Mouse (Mus musculus) adrenal gland, postnatal 25 days (tissue): ENCODE measurements around the gene Arvcf. TPM values are rescaled to one million over a fixed set of nuclear protein-coding genes. Genes with fewer than 3 reads are reported as not detected.

Source experiments
- DNase-seq: peaks from one replicate; pipeline ENCODE4 v3.0.0; 2021; ENCODE audit warnings: mixed read lengths
- total RNA-seq: library from RNA; stranded (reverse); gene quantifications from 2 replicates; pipeline ENCODE4 v1.2.3, GENCODE M21; 2021

Arvcf gene
- total RNA-seq, 1 experiment from 2014 or later: 48.1 TPM

DNA sequence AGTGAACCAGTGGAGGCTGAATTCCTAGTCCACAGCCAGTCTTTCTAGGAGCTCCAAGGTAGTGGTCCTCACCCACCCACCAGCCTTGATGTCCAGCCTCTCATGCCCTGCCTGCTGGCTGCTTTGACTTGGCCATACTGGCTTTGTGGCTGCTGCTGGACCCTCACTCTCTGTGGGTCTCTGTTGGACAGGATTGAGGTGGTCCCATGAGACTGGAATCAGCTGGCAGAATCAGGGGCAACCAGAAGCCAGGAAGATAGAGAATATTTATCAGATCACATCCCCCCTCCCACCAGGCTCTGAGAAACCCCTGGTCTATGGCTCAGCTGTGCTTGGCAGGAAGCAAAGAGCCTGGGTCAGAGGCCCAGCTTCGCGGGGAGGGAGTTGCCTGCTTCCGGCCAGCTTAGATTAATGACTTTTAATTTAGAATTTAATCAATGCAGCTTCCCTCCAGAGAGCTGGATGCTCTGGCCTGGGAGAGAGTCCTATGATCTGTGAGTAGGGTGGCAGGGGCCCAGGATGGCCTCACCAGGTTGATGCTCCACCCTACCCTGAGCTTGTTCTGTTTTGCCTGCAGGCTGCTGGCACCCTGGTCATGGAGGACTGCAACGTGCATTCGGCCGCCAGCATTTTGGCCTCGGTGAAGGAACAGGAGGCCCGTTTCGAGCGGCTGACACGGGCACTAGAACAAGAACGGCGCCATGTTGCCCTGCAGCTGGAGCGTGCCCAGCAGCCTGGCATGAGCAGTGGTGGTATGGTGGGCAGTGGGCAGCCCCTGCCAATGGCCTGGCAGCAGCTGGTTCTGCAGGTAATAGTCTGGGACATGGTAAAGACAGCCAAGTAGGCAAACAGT is 40.8 kb downstream of the Arvcf start:
- no peak for DNase-seq

DNA sequence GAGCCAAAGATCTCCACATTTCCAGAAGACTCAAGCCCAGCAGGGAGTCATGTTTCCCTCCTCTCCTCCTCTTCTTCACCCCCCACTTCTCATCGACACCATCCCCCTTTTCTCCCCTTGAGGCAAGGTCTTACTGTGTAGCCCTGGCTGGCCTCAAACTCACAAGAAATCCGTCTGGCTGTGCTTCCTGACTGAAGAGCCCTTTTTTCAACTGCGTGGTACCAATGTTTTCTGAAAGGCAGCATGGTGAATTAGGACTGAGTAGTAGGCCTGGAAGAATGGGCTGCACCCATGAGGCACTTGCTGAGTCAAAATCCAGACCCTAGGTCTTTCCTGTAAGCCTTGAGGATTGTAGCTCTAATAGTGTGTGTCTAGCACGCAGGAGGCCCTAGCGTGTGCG is 42.4 kb downstream of the Arvcf start:
- no peak for DNase-seq

DNA sequence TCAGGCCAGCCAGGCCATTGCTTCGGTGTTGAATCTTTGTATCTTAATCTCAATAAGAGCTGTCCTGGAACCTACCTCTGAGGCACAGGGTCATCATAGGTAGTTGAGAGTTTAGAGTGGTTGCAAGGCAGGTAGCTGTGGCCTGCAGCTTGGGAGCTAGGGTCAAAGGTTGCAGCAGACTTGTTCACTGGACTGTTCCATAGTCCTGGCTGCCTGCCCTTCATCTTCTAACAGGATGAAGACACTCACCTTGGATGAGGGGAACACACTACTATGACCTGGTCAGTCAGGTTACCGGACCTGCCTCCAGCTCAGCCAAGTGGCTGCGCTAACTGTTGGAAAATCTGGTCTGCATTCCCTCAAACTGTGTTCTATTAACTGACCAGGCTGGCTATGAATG is 43.1 kb downstream of the Arvcf start:
- DNase-seq: no peak

DNA sequence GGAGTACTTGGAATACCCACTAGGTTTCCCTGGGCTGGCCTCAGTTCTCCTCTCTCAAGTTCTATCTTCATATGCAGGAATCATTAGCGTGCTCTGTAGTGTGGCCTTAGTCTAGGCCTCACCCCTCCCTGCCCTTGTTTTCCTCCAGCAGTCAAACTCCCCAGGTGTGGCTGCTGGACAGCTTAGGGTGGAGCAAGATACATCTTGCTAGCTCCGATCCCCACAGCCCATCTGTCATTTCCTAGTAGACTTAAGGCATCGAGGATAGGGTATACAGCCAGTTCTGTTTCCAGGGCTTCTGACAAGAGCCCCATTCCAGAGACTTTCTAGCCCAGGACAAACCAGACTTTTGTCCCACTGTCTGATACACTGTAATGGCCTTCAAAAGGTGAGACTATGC is 43.7 kb downstream of the Arvcf start:
- DNase-seq: no peak

DNA sequence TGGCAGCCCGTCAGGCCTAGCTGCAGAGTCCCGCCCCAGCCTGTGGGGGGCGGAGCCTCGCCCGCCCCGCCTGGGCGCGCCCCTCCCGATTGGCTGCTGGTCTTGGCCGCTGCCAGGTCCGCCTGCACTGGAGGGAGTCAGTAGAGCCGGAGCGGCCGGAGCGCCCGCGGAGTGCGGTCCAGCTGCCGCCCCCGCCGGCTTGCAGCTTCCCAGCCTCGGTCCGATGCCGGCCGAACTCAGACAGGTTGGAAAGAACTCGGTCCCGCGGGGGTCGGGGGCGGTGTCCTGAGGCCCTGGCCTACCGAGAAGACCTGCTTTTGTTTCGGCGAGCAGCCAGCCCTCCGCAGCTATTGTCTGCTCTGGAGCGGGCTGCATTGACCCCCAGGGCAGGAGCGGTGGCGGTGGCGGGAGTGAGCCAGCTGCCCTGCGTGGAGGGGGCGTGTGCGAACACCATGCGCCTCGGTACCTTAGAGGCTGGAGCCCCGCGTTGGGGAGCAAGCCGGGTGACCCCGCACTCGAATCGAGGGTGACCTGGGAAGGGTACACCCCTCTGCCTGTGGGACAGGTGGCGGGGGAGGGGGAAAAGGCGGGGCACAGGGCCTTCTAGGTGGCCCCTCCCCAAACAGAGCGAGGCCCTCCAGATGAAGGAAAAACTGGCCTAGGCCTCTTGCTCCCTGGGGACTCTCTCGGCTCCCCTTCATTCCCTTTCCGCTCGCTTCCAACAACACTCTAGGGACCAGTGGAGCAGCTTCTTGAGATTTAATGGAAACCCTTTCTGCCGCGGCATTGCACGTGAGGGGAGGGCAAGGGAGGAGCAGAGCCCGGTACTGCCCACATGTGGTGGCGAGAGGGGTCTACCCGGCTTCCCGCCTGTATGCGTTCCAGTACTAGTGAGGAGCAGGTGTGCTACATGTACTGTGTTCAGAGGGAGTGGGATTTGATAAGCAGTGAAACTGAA is 44.8 kb downstream of the Arvcf start:
- peak; percentile 93 for DNase-seq

DNA sequence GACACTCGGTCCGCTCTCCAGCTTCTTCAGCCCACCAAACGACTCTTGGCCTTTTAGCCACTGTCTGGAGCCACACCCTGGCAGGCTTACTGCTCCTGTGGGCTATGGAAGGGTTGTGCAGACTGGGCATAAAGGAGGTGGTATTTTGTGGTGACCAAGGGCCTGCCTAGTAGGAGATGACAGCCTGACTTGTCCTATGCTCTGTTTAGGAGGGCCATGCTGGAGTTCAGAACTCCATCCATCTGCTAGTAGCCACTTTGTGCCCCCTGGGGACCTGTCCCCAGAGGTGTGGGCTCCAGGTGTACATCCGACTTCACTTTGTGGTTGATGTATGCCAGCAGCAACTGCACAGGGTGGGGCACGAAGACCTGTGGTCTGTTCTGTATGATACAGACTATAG is 45.6 kb downstream of the Arvcf start:
- no peak for DNase-seq

DNA sequence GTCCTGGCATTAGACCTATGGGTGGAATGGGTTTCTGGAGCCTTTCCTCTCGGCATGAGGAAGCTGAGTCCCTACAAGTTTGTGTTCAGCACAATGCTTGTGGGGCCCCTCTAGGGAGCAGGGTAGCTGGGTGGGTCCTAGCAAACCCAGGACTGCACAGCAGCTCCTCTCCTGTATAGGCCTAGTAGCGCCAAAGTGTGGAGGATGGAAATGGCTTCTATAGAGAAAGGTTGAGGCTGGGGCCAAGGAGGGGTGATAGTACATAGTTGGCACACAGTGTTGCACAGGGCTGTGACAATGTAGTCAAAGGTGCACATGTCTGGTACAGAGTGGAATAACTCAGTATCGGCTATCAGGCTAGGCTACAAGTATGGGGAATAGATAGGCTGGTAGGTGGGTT is 46.1 kb downstream of the Arvcf start:
- DNase-seq: no peak

DNA sequence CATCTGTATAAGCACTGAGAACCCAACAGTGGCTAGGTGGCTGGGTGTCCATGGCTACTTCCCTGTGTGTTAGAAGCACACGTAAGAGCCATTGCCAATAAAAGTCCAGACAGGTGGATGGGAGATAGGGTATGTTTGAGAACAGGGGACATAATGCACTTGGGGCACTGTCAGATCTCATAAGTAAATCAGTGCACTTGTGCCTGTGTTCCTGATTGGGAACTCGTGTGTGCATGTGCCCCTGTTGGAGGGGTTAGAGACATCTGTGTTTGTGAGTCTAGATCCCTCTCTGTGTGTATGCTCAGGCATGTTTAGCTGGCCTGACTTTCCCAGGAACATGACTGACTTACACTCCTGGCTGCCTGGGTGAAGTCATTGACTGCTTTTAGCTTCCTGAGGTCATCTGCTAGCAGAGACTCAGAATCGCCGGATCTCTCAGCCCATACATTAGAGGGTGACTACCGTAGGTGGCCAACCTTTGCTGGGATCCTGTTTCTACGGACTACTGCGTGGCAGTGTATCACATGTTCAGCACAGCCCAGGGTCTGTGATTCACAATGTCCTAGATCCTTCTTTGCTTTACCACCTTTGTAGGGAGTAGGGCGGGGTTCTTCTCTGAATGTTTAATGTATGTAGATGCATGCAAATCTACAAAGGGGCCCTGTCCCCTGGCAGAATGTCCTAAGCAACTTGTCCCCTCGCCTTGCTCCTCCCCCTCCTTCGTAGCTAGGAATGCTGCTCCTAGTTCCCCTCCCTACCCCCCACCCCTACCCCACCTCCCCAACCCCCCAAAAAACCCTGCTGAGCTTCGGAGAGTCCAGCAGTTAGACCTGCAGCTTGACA is 47.0 kb downstream of the Arvcf start:
- no peak for DNase-seq

DNA sequence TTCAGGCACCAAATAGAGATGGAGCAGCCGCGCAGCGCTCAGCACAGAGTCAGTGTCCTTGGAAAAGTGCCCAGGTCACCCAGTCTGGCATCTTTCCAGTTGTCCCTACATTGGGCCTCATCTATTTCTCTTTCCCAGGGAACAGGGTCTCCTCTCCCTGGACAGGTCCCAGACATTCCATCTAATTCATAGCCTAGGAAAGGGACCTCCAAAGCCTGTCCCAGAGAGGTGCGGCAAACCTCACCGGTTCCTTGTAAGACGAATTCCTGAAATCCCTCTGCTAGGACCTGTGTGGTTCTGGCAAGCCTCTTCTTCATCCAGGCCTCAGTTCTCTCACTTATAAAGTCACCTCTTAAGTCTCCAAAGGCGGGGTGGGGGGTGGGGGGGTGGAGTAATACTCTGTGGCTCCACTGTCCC is 47.6 kb downstream of the Arvcf start:
- DNase-seq: peak; percentile 88

DNA sequence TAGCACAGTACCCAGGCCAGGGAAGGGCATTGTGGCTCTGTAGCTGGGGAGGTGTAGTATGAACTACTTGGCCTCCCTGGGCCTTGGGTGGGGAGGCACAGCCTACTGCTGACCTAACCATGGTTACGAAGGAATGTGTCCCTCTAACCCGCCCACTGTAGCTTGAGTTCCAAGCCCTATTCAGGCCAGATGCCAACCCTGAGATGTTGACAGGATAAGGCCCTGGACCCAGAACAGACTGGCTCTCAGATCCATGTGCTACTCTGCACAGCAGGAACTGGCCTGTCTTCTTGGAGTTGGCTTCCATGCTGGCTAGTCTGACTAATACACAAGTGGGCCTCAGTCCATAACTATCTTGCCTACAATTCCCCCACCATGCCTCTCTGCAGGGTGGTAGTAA is 48.2 kb downstream of the Arvcf start:
- peak; percentile 56 for DNase-seq

DNA sequence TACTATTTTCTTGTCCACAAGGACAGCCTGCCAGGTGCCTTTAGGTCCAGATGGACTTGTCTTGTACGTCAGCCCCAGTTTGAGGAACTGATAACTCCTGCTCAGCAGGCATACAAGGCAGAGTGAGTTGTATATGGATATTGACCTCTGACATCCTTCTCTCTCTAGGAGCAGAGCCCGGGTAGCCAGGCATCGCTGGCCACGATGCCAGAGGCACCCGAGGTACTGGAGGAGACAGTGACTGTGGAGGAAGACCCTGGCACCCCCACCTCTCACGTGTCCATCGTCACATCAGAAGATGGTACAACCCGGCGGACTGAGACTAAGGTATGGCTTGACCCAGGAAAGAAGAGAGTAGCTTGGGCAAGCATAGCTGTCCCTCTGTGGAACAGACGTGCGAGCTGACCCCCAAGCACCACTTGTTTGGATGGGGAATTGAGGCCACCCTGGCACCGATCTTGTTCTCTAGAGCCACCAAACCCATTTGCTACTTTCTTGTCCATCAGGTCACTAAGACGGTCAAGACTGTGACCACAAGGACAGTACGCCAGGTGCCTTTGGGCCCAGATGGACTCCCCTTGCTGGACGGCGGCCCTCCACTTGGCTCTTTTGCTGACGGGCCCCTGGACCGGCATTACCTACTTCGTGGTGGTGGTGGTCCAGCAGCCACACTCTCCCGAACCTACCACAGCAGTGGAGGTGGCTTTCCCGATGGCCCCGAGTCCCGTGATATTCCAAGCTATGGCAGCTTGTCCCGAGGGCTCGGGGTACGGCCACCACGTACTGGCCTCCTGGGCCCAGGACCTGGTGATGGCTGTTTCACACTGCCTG is 49.0 kb downstream of the Arvcf start:
- no peak for DNase-seq

DNA sequence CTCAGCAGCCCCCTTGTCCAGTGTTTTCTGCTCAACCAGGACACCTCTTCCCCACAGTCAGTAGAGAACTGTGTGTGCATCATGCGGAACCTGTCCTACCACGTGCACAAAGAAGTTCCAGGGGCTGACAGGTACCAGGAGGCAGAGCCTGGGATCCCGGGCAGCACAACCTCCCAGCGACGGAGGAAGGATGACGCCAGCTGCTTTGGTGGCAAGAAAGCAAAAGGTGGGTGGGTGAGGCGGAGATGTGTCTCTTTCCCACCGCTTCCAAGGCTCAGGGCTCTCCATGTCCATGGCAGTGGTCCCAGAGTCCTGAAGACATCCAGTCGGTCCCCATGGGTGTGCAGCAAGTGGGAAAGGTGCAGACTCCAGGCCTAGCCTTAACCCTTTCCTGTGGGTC is 52.0 kb downstream of the Arvcf start:
- no peak for DNase-seq

DNA sequence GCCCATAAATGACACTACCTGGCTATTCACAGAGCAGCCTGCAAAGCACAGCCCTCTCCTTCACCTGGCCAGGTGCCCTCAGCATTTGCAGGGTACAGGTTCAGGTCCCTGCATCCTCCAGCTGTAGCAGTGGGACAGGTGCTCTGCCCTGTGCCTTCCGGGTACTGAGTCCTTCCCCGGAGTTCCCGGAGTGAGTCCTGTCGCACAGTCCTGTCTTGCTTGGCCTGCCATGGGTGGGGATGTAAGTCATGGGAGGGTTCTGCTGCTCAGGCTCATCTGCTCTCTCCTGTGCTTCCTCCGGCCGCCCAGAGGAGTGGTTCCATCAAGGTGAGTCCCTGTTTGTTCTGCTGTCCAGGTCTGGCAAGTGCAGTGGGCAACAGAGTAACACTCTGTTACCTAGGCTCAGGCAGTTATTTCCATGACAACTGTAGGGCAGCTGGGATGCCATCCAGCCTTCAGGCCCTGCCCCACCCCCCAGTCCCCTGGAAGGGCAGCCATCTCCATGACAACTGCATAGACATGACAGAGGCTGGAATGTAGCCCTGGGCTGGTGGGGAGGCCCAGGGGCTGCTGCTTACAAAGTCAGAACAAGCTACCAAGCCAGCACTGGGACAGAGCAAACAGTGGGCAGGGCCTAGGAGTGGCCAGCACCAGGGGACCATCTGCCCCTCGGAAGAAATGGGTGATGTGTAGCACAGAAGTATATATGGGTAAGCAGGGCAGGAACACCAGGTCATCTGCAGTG is 52.7 kb downstream of the Arvcf start:
- no peak for DNase-seq

DNA sequence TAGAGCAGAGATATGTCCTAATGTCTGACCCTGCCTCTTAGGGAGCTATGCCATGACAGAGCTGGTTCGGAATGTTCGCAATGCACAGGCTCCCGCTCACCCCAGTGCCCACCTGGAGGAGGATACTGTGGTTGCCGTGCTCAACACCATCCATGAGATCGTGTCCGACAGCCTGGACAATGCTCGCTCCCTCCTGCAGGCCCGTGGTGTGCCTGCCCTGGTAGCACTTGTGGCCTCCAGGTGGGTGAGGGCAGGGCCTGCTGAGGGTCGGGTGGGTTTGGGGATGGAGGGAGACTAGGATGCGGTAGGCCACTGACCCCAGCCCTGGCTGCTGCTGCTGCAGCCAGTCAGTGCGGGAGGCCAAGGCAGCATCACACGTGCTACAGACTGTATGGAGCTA is 55.3 kb downstream of the Arvcf start:
- no peak for DNase-seq

DNA sequence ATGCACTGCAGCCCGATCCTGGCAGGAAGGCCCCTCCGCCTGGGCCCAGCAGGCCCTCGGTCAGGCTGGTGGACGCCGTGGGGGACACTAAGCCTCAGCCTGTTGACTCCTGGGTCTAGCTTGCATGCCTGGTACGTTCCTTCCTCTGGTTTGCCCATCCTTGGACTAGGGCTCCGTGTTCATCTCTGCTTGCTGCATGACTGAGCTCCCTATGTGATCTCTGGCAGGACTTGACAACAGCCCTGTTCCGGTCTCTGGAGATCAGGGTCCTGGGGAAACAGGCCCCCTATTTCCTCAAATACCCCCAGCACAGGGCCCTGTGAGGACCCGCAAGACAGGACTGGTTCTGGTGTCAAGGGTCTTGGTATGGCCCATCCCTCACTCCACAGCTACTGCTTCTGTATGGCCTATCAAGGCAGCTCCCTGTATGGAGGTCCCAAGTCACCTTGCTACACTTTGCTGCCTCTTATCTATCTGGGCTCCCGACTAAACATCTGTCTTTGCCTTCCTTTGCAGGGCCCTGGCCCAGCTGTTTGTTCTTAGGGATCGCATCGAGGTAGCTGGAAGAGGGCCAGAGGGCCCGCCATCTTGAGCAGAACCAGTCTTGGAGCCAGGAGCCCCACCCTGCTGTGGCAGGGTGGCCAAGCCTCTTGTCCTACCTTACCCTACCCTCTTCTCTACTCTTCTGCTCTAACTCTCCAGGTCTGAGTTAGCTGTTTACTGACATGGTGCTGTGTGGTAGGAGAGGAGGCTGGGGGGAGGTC is 57.3 kb downstream of the Arvcf start:
- no peak for DNase-seq

DNA sequence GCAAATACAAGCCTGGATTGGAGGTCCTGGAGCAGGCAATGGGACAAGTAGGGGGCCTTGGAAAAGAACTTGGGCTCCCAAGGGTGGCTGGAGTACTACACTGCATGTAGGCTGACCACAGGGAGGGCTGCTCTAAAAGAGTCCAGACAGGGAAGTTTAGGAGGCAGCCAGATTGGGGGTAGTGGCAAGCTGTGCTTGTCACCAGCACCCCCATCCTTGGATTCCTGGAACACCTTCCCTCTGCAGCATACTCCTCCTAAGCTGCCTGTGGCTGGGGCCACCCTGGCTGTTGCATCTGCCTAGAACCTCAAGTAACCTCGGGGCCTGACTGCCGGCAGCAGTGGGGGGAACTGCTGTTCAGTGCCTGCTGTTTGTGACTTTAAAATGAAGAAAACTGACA is 57.9 kb downstream of the Arvcf start:
- no peak for DNase-seq

DNA sequence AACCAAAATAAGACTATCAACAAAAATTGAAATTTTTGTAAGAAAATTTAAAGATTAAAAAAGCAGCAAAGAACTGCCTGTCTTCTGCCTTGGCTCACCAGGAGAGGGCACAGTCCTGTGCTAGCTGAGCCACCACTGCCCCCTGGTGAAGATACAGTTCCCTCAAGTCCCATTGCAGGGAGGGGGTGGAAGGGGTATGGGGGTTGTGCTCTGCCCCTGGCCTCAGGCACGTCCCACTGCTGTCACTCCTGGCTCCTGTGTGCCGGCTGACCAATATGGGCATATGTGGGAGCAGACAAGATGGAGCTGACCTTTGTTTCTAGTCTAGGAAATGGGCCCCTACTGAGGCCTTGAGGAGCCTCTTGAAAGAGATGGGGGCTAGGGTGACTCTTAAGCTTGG is 58.3 kb downstream of the Arvcf start:
- peak; percentile 65 for DNase-seq

DNA sequence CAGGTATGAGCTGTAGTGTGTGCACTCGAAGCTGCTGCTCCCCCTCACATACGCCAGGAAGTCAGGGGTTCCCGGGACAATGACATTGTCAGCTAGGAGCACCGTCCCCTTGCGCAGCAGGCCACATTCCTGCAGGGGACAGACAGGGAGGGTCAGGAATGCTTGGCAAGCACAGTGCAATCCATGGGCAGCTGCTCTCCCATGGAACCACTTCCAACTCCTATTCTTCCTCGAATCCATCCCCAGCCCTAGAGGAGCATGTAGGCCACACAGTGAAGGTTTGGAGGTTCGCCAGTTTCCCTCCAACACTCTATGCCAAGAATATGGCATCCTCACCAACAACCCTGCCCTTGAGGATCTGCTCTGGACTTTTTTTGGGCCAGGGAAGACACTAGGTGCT is 59.9 kb downstream of the Arvcf start:
- DNase-seq: no peak

DNA sequence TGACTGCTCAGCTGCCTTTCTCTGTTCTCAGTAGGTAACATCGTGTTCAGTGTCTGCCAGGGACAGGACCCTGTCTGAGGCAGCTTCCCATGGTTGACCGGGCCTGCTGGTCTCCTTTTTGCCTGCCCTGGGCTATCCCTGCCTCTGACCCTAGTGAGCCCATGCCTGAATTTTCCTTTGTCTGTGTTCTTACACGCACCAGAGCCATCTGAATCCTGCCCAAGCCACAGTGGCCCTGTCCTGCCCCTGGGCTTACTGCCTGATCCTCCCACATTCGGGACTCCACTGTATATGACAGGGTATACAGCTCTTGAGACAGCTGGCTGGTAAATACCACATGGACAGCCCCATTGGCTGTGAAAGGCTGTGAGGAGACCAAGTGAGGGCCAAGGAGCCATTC is 61.8 kb downstream of the Arvcf start:
- DNase-seq: no peak

DNA sequence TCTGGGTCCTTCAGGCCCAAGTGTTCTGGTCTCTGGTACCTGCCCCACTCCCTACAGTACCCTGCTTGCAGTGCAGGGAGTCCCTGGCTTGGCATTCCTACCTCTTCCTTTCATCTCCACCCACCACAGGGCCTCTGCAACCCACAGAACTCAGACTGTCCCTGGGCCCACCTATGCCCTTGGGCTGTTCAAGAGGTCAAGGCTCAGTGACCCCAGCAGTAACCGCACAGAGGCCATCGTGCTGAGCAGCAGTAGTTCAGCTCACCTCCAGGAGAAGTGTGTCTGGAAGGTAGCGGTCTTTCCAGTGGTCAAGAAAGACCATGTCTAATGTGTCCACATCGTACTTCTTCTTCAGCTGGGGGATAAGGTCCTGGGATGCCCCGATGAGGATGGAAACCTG is 62.4 kb downstream of the Arvcf start:
- no peak for DNase-seq
